Comparison of ENCODE assay signal across 22 mouse cellular contexts in the genomic region with DNA sequence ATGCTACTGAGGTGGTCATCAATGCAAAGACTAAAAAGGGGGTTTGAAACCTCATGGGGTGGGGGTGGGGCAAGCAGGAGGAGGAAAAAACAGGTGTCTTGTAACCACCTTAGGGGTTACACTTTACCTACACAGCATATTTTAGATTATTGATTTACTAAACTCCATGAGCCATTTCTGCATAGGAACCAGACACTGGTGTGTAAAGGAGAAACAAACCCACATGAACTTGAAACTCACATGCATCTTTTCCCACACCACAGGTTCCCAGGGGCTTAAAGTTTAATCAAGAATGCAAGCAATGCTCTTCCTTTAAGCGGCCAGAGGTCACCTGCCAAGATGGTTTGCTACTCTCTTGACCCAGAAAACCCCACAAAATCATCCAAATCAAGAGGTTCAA.
"Had no signal": no experiment of that assay in that cellular context is flagged by ENCODE, and none has a peak within 500 bp of the region (broad histone marks: within the 10 kb centered on the region; RNA-seq: fewer than 3 reads in every experiment).

No protein-coding gene starts in this region.

- H3K9me3 ChIP-seq: heart, embryonic 13.5 days; heart, embryonic 15.5 days; hindbrain, embryonic 13.5 days; hindbrain, embryonic 15.5 days; limb, embryonic 10.5 days; limb, embryonic 12.5 days; liver, embryonic 13.5 days; liver, embryonic 15.5 days had no signal

- DNase-seq: forebrain, postnatal 0 days; gastrocnemius, postnatal 14 days; gastrocnemius, postnatal 36 days; heart, adult 11 months; heart, adult 2 months; heart, postnatal 14 days; heart, postnatal 36 days; liver; liver, embryonic 13.5 days had no signal

- H3K4me3 ChIP-seq: heart, adult 2 months; heart, embryonic 13.5 days; heart, embryonic 15.5 days; hindbrain, embryonic 13.5 days; hindbrain, embryonic 15.5 days; layer of hippocampus, adult 2 months; left cerebral cortex, adult 2 months; limb, embryonic 10.5 days; limb, embryonic 12.5 days; liver, embryonic 13.5 days; liver, embryonic 15.5 days had no signal

- H3K36me3 ChIP-seq: heart, embryonic 13.5 days; heart, embryonic 15.5 days; hindbrain, embryonic 13.5 days; hindbrain, embryonic 15.5 days; limb, embryonic 10.5 days; limb, embryonic 12.5 days; liver, embryonic 13.5 days; liver, embryonic 15.5 days had no signal

- ATAC-seq: forebrain, postnatal 0 days; hindbrain, postnatal 0 days; intestine, embryonic 16.5 days had no signal

- H3K9ac ChIP-seq: forebrain, postnatal 0 days; heart, embryonic 13.5 days; heart, embryonic 15.5 days; hindbrain, embryonic 13.5 days; hindbrain, embryonic 15.5 days; limb, embryonic 12.5 days; liver, embryonic 13.5 days; liver, embryonic 15.5 days had no signal

- H3K4me1 ChIP-seq: heart, embryonic 13.5 days; heart, embryonic 15.5 days; hindbrain, embryonic 13.5 days; hindbrain, embryonic 15.5 days; limb, embryonic 10.5 days; limb, embryonic 12.5 days; liver, embryonic 13.5 days; liver, embryonic 15.5 days had no signal

- H3K4me2 ChIP-seq: heart, embryonic 11.5 days; heart, embryonic 13.5 days; heart, embryonic 15.5 days; hindbrain, embryonic 13.5 days; hindbrain, embryonic 15.5 days; limb, embryonic 12.5 days; liver, embryonic 11.5 days; liver, embryonic 13.5 days; liver, embryonic 15.5 days had no signal

- H3K27me3 ChIP-seq: heart, embryonic 13.5 days; heart, embryonic 15.5 days; hindbrain, embryonic 13.5 days; hindbrain, embryonic 15.5 days; limb, embryonic 12.5 days; liver, embryonic 13.5 days; liver, embryonic 15.5 days had no signal

- H3K27ac ChIP-seq: heart, adult 2 months; heart, embryonic 13.5 days; heart, embryonic 15.5 days; hindbrain, embryonic 13.5 days; hindbrain, embryonic 15.5 days; hindbrain, postnatal 0 days; left cerebral cortex, adult 2 months; limb, embryonic 10.5 days; limb, embryonic 12.5 days; liver, embryonic 13.5 days; liver, embryonic 15.5 days had no signal
